Mouse (Mus musculus) liver, embryonic 14.5 days (tissue): ENCODE measurements around the gene Anxa11. TPM values are rescaled to one million over a fixed set of nuclear protein-coding genes. Genes with fewer than 3 reads are reported as not detected.
"Not testable (repeated sequence)": the region's sequence is repeated elsewhere in the genome, so short reads cannot be mapped to it uniquely, and the experiment has no call there.

ENCODE experiments used
- ATAC-seq: fragments of 200-750 bp; cut with Nextera tagmentation; 2 replicates; pipeline ENCODE4 v1.8.0; 2017; ENCODE audit warnings: moderate number of reproducible peaks, mild to moderate bottlenecking, moderate library complexity; ENCODE audit not compliant: insufficient read depth
- DNase-seq, 3 experiments: peaks; one replicate each; pipeline ENCODE4 v3.0.0-alpha.2; 2012 to 2013; ENCODE audit warnings: low read depth in 3 of 3, low spot score in 3 of 3
- H3K27ac ChIP-seq: fragments of 300-500 bp; sonication (generic); 2 replicates; pipeline ENCODE4 v1.5.1; 2014; ENCODE audit warnings: moderate library complexity, mild to moderate bottlenecking, control low read depth, inconsistent platforms
- H3K27me3 ChIP-seq: fragments of 300-500 bp; sonication (generic); 2 replicates; pipeline ENCODE4 v1.6.1; 2014; ENCODE audit warnings: mild to moderate bottlenecking, low read length, moderate library complexity; ENCODE audit not compliant: control insufficient read depth, insufficient read depth
- H3K36me3 ChIP-seq: fragments of 300-500 bp; sonication (generic); replicated peaks from 2 replicates; pipeline ENCODE4 v1.6.1; 2014; ENCODE audit warnings: low read depth; ENCODE audit not compliant: control insufficient read depth, insufficient read depth
- H3K4me1 ChIP-seq, 2 experiments: fragments of 200-500 bp in 1 of 2; fragments of 300-500 bp in 1 of 2; sonication (generic) in 1 of 2; replicated peaks; 2 replicates each; pipeline ENCODE4 v1.6.1; 2012 to 2014; ENCODE audit warnings: antibody characterized with exemption in 1 of 2, inconsistent platforms in 1 of 2, low read length in 1 of 2; ENCODE audit not compliant: control insufficient read depth in 2 of 2, insufficient read depth in 2 of 2
- H3K4me2 ChIP-seq: fragments of 300-500 bp; sonication (generic); 2 replicates; pipeline ENCODE4 v1.6.1; 2014; ENCODE audit warnings: low read depth, mild to moderate bottlenecking, control low read depth, moderate library complexity
- H3K4me3 ChIP-seq, 2 experiments: fragments of 200-500 bp in 1 of 2; fragments of 300-500 bp in 1 of 2; sonication (generic) in 1 of 2; 2 replicates each; pipeline ENCODE4 v1.5.1; 2012 to 2014; ENCODE audit warnings: low read depth in 2 of 2, low read length in 2 of 2, mild to moderate bottlenecking in 2 of 2, control low read depth in 1 of 2, inconsistent platforms in 1 of 2, moderate library complexity in 1 of 2; ENCODE audit not compliant: insufficient read depth in 1 of 2
- H3K9ac ChIP-seq: fragments of 300-500 bp; sonication (generic); replicated peaks from 2 replicates; pipeline ENCODE4 v1.6.1; 2014; ENCODE audit warnings: mild to moderate bottlenecking, control low read depth, moderate library complexity
- H3K9me3 ChIP-seq: fragments of 300-500 bp; sonication (generic); 2 replicates; pipeline ENCODE4 v1.6.1; 2016; ENCODE audit warnings: low read length, mixed read lengths; ENCODE audit not compliant: control insufficient read depth
- CTCF ChIP-seq: IDR thresholded peaks from 2 replicates; pipeline ENCODE4 v1.5.1; 2016; ENCODE audit warnings: antibody characterized with exemption, low read depth, control low read depth
- EP300 ChIP-seq: IDR thresholded peaks from 2 replicates; pipeline ENCODE4 v1.6.1; 2016; ENCODE audit warnings: antibody characterized with exemption, low read depth
- WGBS: fragments of 180-500 bp; shearing (Covaris S2); extraction: QIAGEN DNeasy Blood & Tissue Kit; methylation state at CpG from one replicate; pipeline ENCODE4 v1.1.7; 2014; ENCODE audit not compliant: insufficient replicate concordance; 5-methylcytosine and 5-hydroxymethylcytosine counted together
- polyA plus RNA-seq, 2 experiments: library from polyadenylated mRNA; depleted of rRNA in 1 of 2; stranded (reverse) in 1 of 2; unstranded in 1 of 2; fragments of >200 nt; fragmentation: Nextera tagmentation in 1 of 2; extraction: Ambion mirVana in 1 of 2; gene quantifications; 2 replicates each; pipeline versions ENCODE4 v1.2.1 to v1.2.3; 2012 to 2014

Anxa11 gene
- polyA plus RNA-seq, 2 experiments, result 4.9 to 7.2 TPM

DNA sequence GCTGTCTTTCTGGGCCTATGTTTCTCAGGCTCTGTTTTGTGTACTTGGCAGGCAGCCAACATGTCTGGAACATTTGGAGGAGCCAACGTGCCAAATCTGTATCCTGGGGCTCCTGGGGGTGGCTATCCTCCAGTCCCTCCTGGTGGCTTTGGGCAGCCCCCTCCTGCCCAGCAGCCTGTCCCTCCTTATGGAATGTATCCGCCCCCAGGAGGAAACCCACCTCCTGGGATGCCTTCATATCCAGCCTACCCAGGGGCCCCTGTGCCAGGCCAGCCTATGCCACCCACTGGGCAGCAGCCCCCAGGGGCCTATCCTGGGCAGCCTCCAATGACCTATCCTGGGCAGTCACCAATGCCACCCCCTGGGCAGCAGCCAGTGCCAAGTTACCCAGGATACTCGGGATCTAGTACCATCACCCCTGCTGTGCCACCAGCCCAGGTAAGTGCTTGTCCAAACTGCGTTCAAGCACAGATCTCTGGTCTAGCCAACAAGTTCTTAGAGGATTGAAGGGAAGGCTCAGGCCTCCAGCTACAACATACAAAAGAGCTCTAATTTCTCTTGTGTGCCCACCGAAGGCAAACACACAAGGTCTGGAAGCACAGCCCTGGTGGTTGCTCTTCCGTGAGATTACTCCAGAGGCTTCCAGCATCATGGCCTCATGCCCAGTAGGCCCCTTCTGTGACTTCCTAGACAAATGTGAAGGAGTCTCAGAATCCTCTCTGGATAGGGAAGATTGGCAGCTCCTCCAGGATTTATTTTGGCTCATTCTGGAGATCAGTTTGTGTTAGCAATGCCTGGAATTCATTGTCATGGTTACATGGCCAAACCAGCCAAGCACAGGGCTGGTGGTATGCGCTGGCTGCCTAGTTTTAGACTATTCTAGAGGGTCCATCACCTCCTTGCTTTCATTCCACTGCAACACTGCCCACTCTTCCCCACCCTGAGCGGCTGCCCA, 30.8 kb downstream of the Anxa11 start:
- DNase-seq (no peak), ATAC-seq (no peak)
- Histone ChIP-seq H3K4me3 (no peak overlapping the region), H3K4me1 (peaks cover 0 to 3% of the 10 kb centered on the region in 2 experiments; a peak in 2 of 4 replicates), H3K27ac (no peak overlapping the region), H3K36me3 (no peaks in the 10 kb centered on the region), H3K27me3 (no peaks in the 10 kb centered on the region), H3K9ac (no peak overlapping the region), H3K9me3 (no peaks in the 10 kb centered on the region), H3K4me2 (no peak overlapping the region)
- 66% methylated on average over 8 of the region's 8 CpGs for WGBS
- TF ChIP-seq CTCF (no peak), EP300 (no peak)

- H3K36me3 ChIP-seq, H3K4me1 ChIP-seq, H3K4me2 ChIP-seq, H3K27ac ChIP-seq, H3K9ac ChIP-seq, H3K4me3 ChIP-seq, H3K9me3 ChIP-seq, DNase-seq, ATAC-seq, H3K27me3 ChIP-seq: not testable (repeated sequence)
- WGBS, result no CpG with 5 or more reads among the region's 7 CpGs
Observed at GRCm38 (mm10) chr14:25876640-25877039, 34.7 kb downstream of the Anxa11 start.

- not testable (repeated sequence) for H3K4me1 ChIP-seq, H3K4me3 ChIP-seq, H3K27me3 ChIP-seq, H3K9me3 ChIP-seq, H3K36me3 ChIP-seq, H3K9ac ChIP-seq, H3K27ac ChIP-seq, DNase-seq, ATAC-seq, H3K4me2 ChIP-seq
- no CpG with 5 or more reads among the region's 9 CpGs for whole genome bisulfite sequencing
Observed at GRCm38 (mm10) chr14:25881769-25882168, 39.8 kb downstream of the Anxa11 start.

GRCm38 (mm10) chr14:25885886-25886285, 43.9 kb downstream of the Anxa11 start:
- H3K4me3 ChIP-seq, ATAC-seq, DNase-seq, H3K27ac ChIP-seq, H3K27me3 ChIP-seq, H3K36me3 ChIP-seq, H3K9ac ChIP-seq, H3K9me3 ChIP-seq, H3K4me2 ChIP-seq, H3K4me1 ChIP-seq: not testable (repeated sequence)
- no CpG with 5 or more reads among the region's 12 CpGs for WGBS

- not testable (repeated sequence) for H3K9me3 ChIP-seq, ATAC-seq, H3K4me1 ChIP-seq, H3K27me3 ChIP-seq, H3K9ac ChIP-seq, H3K27ac ChIP-seq, H3K4me3 ChIP-seq, DNase-seq, H3K4me2 ChIP-seq, H3K36me3 ChIP-seq
- no CpG with 5 or more reads among the region's 3 CpGs for WGBS
Observed at GRCm38 (mm10) chr14:25894566-25894965, 52.6 kb downstream of the Anxa11 start.

DNA sequence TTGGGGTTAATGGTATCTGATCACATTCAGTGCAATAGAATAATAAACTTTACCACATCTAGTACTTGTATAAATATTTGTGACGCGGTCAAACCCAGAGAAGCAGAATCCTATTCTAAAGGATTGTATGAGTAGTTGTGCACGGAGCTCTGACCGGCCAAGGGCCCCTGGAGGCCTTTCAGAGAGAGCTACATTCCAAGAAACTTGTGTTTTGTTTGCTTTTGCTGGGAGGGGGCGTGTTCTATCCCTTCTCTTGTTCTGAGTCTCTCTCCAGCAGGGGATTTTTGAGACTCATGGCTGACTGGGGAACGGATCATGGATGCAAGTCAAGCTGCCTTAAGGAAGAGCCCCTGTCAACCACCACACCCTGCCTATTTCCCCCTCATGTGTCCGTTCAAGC, 53.7 kb downstream of the Anxa11 start:
- H3K27ac ChIP-seq, H3K9ac ChIP-seq, ATAC-seq, H3K36me3 ChIP-seq, DNase-seq, H3K4me1 ChIP-seq, H3K4me2 ChIP-seq, H3K9me3 ChIP-seq, H3K27me3 ChIP-seq, H3K4me3 ChIP-seq: not testable (repeated sequence)
- no CpG with 5 or more reads among the region's 7 CpGs for WGBS

DNA sequence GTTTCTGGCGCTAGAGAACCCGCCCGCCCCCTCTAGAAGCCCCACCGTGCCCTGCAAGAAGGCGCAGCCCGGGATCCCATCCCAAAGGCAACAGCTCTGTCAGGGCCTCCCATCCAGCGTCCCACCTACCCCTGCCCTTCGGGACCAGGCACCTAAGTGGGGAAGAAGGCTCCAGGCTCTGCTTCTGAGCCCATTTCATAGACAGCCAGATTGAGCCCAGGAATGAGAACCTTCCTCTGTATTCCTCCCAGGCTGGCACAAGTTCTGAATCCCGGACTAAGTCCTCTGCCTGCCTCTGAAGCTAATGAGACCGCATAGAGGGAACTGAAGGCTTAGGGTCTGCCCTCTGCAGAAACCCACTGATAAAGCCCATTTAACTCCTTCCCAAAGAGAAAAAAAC, 61.0 kb downstream of the Anxa11 start, which contains the start of gene Plac9a:
Gene Plac9a, minus strand, starts transcription at position 101 of the 400 bp plus-strand sequence.
- not testable (repeated sequence) for H3K27me3 ChIP-seq, DNase-seq, ATAC-seq, H3K4me3 ChIP-seq, H3K9me3 ChIP-seq, H3K4me1 ChIP-seq, H3K27ac ChIP-seq, H3K36me3 ChIP-seq, H3K9ac ChIP-seq, H3K4me2 ChIP-seq
- no CpG with 5 or more reads among the region's 10 CpGs for WGBS

DNA sequence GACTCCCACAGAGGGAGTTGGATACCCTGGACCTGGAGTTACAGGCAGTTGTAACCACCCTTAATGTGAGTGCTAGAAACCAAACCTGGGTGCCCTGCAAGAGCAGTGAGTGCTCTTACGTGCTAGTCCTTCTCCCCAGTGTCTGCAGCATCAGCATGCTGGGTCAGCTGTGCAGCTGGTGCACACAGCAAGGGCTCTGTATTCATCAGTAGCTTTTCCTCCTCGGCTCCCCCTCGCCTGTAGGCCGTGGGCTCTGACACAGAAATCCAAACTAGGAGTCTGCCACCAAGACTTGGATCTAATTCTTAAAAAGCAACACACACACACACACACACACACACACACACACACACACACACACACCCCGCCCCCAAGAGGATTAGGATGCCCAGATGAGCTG, 63.3 kb downstream of the Anxa11 start:
- H3K9me3 ChIP-seq, ATAC-seq, DNase-seq: not testable (repeated sequence)

More for the DNA sequence above, 63.3 kb downstream of the Anxa11 start:
- H3K36me3 ChIP-seq, H3K9ac ChIP-seq, H3K27ac ChIP-seq, H3K4me2 ChIP-seq, H3K4me1 ChIP-seq, H3K27me3 ChIP-seq, H3K4me3 ChIP-seq: not testable (repeated sequence)
- 44% methylated on average over 1 of the region's 5 CpGs for WGBS
